Comparison of ENCODE assay signal across 24 mouse cellular contexts in the genomic region with DNA sequence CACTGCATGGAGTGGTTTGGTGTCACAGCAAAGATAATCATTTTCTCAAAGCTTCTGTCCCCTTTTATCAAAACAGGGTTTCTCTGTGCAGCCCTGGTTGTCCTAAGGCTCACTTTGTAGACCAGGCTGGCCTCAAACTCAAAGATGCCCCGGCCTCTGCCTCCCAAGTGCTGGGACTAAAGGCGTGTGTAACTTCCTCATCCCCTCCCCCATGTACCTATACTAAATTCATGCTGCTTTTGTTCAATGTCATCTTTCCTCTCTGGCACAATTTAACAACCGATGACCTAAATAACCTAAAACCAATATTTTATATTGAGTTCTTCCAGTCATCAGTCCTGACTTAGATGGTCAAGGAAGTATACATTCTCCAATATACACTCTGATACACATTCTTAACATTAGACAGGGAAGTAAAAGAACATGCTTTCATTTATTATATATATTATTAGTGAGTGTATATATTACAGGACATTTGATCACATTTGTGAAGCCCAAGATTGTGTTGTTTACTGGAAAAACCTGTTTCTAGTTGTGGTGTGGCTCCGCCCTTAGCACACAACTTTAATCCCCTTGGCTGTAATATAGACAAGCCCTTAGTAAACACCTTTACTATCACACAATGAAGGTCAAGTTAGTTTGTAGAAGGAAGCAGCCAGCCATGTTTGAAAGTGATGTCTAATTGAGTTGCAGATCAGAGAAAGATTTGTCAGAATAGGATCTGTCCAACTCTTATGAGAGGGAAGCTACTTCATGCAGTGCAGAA. TPM values are rescaled to one million over a fixed set of nuclear protein-coding genes. Genes with fewer than 3 reads are reported as not detected.
DNase-seq lines count a peak whose midpoint lies in the region; ATAC-seq and TF ChIP-seq lines count a peak whose summit lies in the region.
"Had no signal": no experiment of that assay in that cellular context is flagged by ENCODE, and none has a peak within 500 bp of the region (broad histone marks: within the 10 kb centered on the region; RNA-seq: fewer than 3 reads in every experiment).

No protein-coding gene starts in this region.

- 29% methylated on average over 4 of the region's 4 CpGs for WGBS in spleen, adult 2 months
- 75% methylated on average over 4 of the region's 4 CpGs for WGBS in intestine, embryonic 16.5 days
- 61% methylated on average over 4 of the region's 4 CpGs for WGBS in stomach, embryonic 16.5 days
- WGBS in forebrain, embryonic 12.5 days: 88% methylated on average over 4 of the region's 4 CpGs

- peak; percentile 52 for ATAC-seq in intestine, embryonic 16.5 days
- no peak for ATAC-seq in stomach, embryonic 16.5 days (ENCODE audit: insufficient read depth, low FRiP score)
- ATAC-seq in forebrain, embryonic 12.5 days (ENCODE audit: low FRiP score): no peak
- ATAC-seq: activated CD4-positive, CD25-positive, alpha-beta regulatory T cell, adult 4 months; forebrain, embryonic 13.5 days; hindbrain, postnatal 0 days had no signal

- no peak overlapping the region for H3K4me3 ChIP-seq in gastrocnemius, adult 2 months
- H3K4me3 ChIP-seq in spleen, adult 2 months (ENCODE audit: extremely low read depth, insufficient read depth, insufficient read length): no peak overlapping the region
- no peak overlapping the region for H3K4me3 ChIP-seq in intestine, embryonic 16.5 days (ENCODE audit: low read length)
- H3K4me3 ChIP-seq in stomach, embryonic 16.5 days (replicated peaks; ENCODE audit: low read length): no peak overlapping the region
- no peak overlapping the region for H3K4me3 ChIP-seq in forebrain, embryonic 12.5 days (replicated peaks)
- H3K4me3 ChIP-seq: forebrain, embryonic 13.5 days; heart, embryonic 10.5 days; kidney, embryonic 15.5 days; limb, embryonic 15.5 days had no signal

- no peak for TF ChIP-seq POLR2A in spleen, adult 2 months (IDR thresholded peaks at IDR 0.05; ENCODE audit: low read depth, low read length)

- DNase-seq in gastrocnemius, adult 2 months: no peak
- no peak for DNase-seq in gastrocnemius, postnatal 25 days
- DNase-seq in spleen, adult 2 months (ENCODE audit: low read depth in 1 of 2, low spot score in 2 of 2): no peak
- no peak for DNase-seq in spleen, adult 18-20 months
- no peak for DNase-seq in kidney, postnatal 4 days
- DNase-seq: cerebellum, postnatal 14 days; embryo, embryonic 11 days; gastrocnemius, postnatal 36 days; heart, postnatal 4 days; layer of hippocampus, postnatal 36 days; lung, postnatal 14 days; thymus, postnatal 25 days had no signal

- no peaks in the 10 kb centered on the region for H3K9me3 ChIP-seq in intestine, embryonic 16.5 days (ENCODE audit: control insufficient read depth, low read length)
- no peaks in the 10 kb centered on the region for H3K9me3 ChIP-seq in stomach, embryonic 16.5 days (replicated peaks; ENCODE audit: control insufficient read depth, low read length)
- no peaks in the 10 kb centered on the region for H3K9me3 ChIP-seq in forebrain, embryonic 12.5 days
- H3K9me3 ChIP-seq: forebrain, embryonic 13.5 days; heart, embryonic 10.5 days; kidney, embryonic 15.5 days; limb, embryonic 15.5 days had no signal

- H3K4me2 ChIP-seq in intestine, embryonic 16.5 days (ENCODE audit: low read depth, low read length): no peak overlapping the region
- H3K4me2 ChIP-seq in stomach, embryonic 16.5 days (ENCODE audit: low read depth, low read length): no peak overlapping the region
- H3K4me2 ChIP-seq in forebrain, embryonic 12.5 days: no peak overlapping the region
- H3K4me2 ChIP-seq: forebrain, embryonic 13.5 days; kidney, embryonic 15.5 days; limb, embryonic 15.5 days had no signal

- TF ChIP-seq CTCF in gastrocnemius, adult 2 months (IDR thresholded peaks at IDR 0.05): no peak
- TF ChIP-seq CTCF in spleen, adult 2 months (IDR thresholded peaks at IDR 0.05; ENCODE audit: extremely low read depth, insufficient read depth, insufficient read length, insufficient replicate concordance): no peak

- no peaks in the 10 kb centered on the region; the same call in 1 of the 2 replicates for H3K36me3 ChIP-seq in spleen, adult 2 months (ENCODE audit: control insufficient read depth, insufficient read depth, low read length)
- no peaks in the 10 kb centered on the region for H3K36me3 ChIP-seq in intestine, embryonic 16.5 days (ENCODE audit: control insufficient read depth, insufficient read depth, low read length)
- H3K36me3 ChIP-seq in stomach, embryonic 16.5 days (ENCODE audit: control insufficient read depth, insufficient read depth, low read length): peaks cover 1% of the 10 kb centered on the region; the same call in 1 of the 2 replicates
- peaks cover 2% of the 10 kb centered on the region for H3K36me3 ChIP-seq in forebrain, embryonic 12.5 days (replicated peaks)

- intact Hi-C loops in gastrocnemius, adult 2 months (cut with DNase I): no loop called here

- H3K4me1 ChIP-seq in spleen, adult 2 months (ENCODE audit: control insufficient read depth, insufficient read depth, insufficient read length): peaks cover 53% of the 10 kb centered on the region
- peaks cover 7% of the 10 kb centered on the region for H3K4me1 ChIP-seq in intestine, embryonic 16.5 days (ENCODE audit: control insufficient read depth, insufficient read depth, low read length)
- peaks cover 17% of the 10 kb centered on the region; the same call in 1 of the 2 replicates for H3K4me1 ChIP-seq in stomach, embryonic 16.5 days (ENCODE audit: control insufficient read depth, insufficient read depth, low read length)
- 0 out of 2 replicates have a peak, but pooled peaks cover 9% of the 10 kb centered on the region for H3K4me1 ChIP-seq in forebrain, embryonic 12.5 days

- no peak overlapping the region for H3K9ac ChIP-seq in intestine, embryonic 16.5 days (ENCODE audit: low read depth, low read length)
- H3K9ac ChIP-seq in stomach, embryonic 16.5 days (ENCODE audit: low read length): no peak overlapping the region
- H3K9ac ChIP-seq in forebrain, embryonic 12.5 days: no peak overlapping the region
- H3K9ac ChIP-seq: forebrain, embryonic 13.5 days; kidney, embryonic 15.5 days; limb, embryonic 15.5 days had no signal

- H3K27me3 ChIP-seq in spleen, adult 2 months (ENCODE audit: control insufficient read depth, insufficient read depth, low read length): no peaks in the 10 kb centered on the region
- no peaks in the 10 kb centered on the region for H3K27me3 ChIP-seq in intestine, embryonic 16.5 days (replicated peaks; ENCODE audit: control insufficient read depth, insufficient read depth, low read length)
- no peaks in the 10 kb centered on the region for H3K27me3 ChIP-seq in stomach, embryonic 16.5 days (ENCODE audit: control insufficient read depth, insufficient read depth, low read length)
- no peaks in the 10 kb centered on the region for H3K27me3 ChIP-seq in forebrain, embryonic 12.5 days
- H3K27me3 ChIP-seq: forebrain, embryonic 13.5 days; kidney, embryonic 15.5 days; limb, embryonic 15.5 days had no signal

- peak overlapping the region; percentile 3; the same call in 1 of the 2 replicates for H3K27ac ChIP-seq in gastrocnemius, adult 2 months
- H3K27ac ChIP-seq in spleen, adult 2 months (ENCODE audit: insufficient read depth, low read length): peak overlapping the region; percentile 61; the same call in 1 of the 2 replicates
- peak overlapping the region; percentile 15; the same call in 1 of the 2 replicates for H3K27ac ChIP-seq in intestine, embryonic 16.5 days (ENCODE audit: low read length)
- peak overlapping the region; percentile 67 for H3K27ac ChIP-seq in stomach, embryonic 16.5 days (ENCODE audit: low read length)
- no peak overlapping the region for H3K27ac ChIP-seq in forebrain, embryonic 12.5 days
- H3K27ac ChIP-seq: forebrain, embryonic 13.5 days; heart, embryonic 10.5 days; hindbrain, postnatal 0 days; kidney, embryonic 15.5 days; limb, embryonic 15.5 days had no signal

RNA-seq across cellular contexts. Expression of a gene that starts 8.3 kb away (rescaled TPM):
- total RNA-seq in gastrocnemius, adult 2 months (2021): 10 to 100 TPM; 67.2 to 73.7 TPM
- total RNA-seq in gastrocnemius, postnatal 25 days (2021): 10 to 100 TPM; 53.5 to 56.8 TPM
- polyA plus RNA-seq in spleen, adult 2 months (2012; rRNA removed): 72.4 and 84.4 TPM in 2 replicates
- polyA plus RNA-seq in intestine, embryonic 16.5 days (2015; fragmentation: Nextera tagmentation; extraction: Ambion mirVana): 6.3 and 7.1 TPM in 2 replicates
- polyA plus RNA-seq in stomach, embryonic 16.5 days (2015; fragmentation: Nextera tagmentation; extraction: Ambion mirVana): 10.9 and 11.3 TPM in 2 replicates
- 18.2 and 18.5 TPM in 2 replicates for polyA plus RNA-seq in forebrain, embryonic 12.5 days (2016; fragmentation: Nextera tagmentation; extraction: Ambion mirVana)

RNA-seq across cellular contexts. Expression of a gene that starts 26.2 kb away (rescaled TPM):
- 1 to 10 TPM; 6.4 to 8.6 TPM for total RNA-seq in gastrocnemius, adult 2 months (2021)
- total RNA-seq in gastrocnemius, postnatal 25 days (2021): 1 to 10 TPM; 2.8 to 5.0 TPM
- 16.2 and 18.8 TPM in 2 replicates for polyA plus RNA-seq in spleen, adult 2 months (2012; rRNA removed)
- polyA plus RNA-seq in intestine, embryonic 16.5 days (2015; fragmentation: Nextera tagmentation; extraction: Ambion mirVana): 19.1 and 21.1 TPM in 2 replicates
- 17.6 and 20.0 TPM in 2 replicates for polyA plus RNA-seq in stomach, embryonic 16.5 days (2015; fragmentation: Nextera tagmentation; extraction: Ambion mirVana)
- polyA plus RNA-seq in forebrain, embryonic 12.5 days (2016; fragmentation: Nextera tagmentation; extraction: Ambion mirVana): 29.7 and 32.4 TPM in 2 replicates

RNA-seq across cellular contexts. Expression of a gene that starts 26.3 kb away (rescaled TPM):
- total RNA-seq in gastrocnemius, adult 2 months (2021): 1 to 10 TPM; 7.1 to 8.8 TPM
- 10 to 100 TPM in 1 of 2 experiments, 1 to 10 TPM in 1; 7.0 to 11.5 TPM for total RNA-seq in gastrocnemius, postnatal 25 days (2021)
- 14.5 and 14.7 TPM in 2 replicates for polyA plus RNA-seq in spleen, adult 2 months (2012; rRNA removed)
- polyA plus RNA-seq in intestine, embryonic 16.5 days (2015; fragmentation: Nextera tagmentation; extraction: Ambion mirVana): 21.0 and 21.8 TPM in 2 replicates
- 20.1 and 22.0 TPM in 2 replicates for polyA plus RNA-seq in stomach, embryonic 16.5 days (2015; fragmentation: Nextera tagmentation; extraction: Ambion mirVana)
- polyA plus RNA-seq in forebrain, embryonic 12.5 days (2016; fragmentation: Nextera tagmentation; extraction: Ambion mirVana): 23.7 and 23.9 TPM in 2 replicates

RNA-seq across cellular contexts. Expression of a gene that starts 26.3 kb away (rescaled TPM):
- total RNA-seq in gastrocnemius, adult 2 months (2021): under 1 TPM; 0.46 to 0.47 TPM
- under 1 TPM; 0.29 to 0.43 TPM for total RNA-seq in gastrocnemius, postnatal 25 days (2021)
- polyA plus RNA-seq in spleen, adult 2 months (2012; rRNA removed): 0.40 and 0.66 TPM in 2 replicates
- polyA plus RNA-seq in intestine, embryonic 16.5 days (2015; fragmentation: Nextera tagmentation; extraction: Ambion mirVana): 0.45 and 0.69 TPM in 2 replicates
- polyA plus RNA-seq in stomach, embryonic 16.5 days (2015; fragmentation: Nextera tagmentation; extraction: Ambion mirVana): 1.1 TPM in 1 of 2 replicates, not detected in the other
- 0.10 TPM in 1 of 2 replicates, not detected in the other for polyA plus RNA-seq in forebrain, embryonic 12.5 days (2016; fragmentation: Nextera tagmentation; extraction: Ambion mirVana)
- polyA plus RNA-seq: forebrain, embryonic 13.5 days; heart, embryonic 10.5 days had no signal

RNA-seq across cellular contexts. Expression of a gene that starts 43.9 kb away (rescaled TPM):
- not detected for total RNA-seq in gastrocnemius, adult 2 months (2021)
- not detected for total RNA-seq in gastrocnemius, postnatal 25 days (2021)
- not detected in 2 replicates for polyA plus RNA-seq in spleen, adult 2 months (2012; rRNA removed)
- polyA plus RNA-seq in intestine, embryonic 16.5 days (2015; fragmentation: Nextera tagmentation; extraction: Ambion mirVana): not detected in 2 replicates
- not detected in 2 replicates for polyA plus RNA-seq in stomach, embryonic 16.5 days (2015; fragmentation: Nextera tagmentation; extraction: Ambion mirVana)
- not detected in 2 replicates for polyA plus RNA-seq in forebrain, embryonic 12.5 days (2016; fragmentation: Nextera tagmentation; extraction: Ambion mirVana)
- total RNA-seq: gastrocnemius, postnatal 36 days; heart, postnatal 4 days; hindbrain, postnatal 0 days; layer of hippocampus, adult 18-20 months; layer of hippocampus, postnatal 36 days; left cerebral cortex, postnatal 25 days had no signal
- polyA plus RNA-seq: activated CD4-positive, CD25-positive, alpha-beta regulatory T cell, adult 4 months; forebrain, embryonic 13.5 days; heart, embryonic 10.5 days; hindbrain, postnatal 0 days; kidney, embryonic 15.5 days; limb, embryonic 15.5 days; neural tube, embryonic 11.5 days had no signal
